Mouse (Mus musculus) spleen, adult 2 months (tissue): ENCODE data around the gene Inhba. TPM values are rescaled to one million over a fixed set of nuclear protein-coding genes. Genes with fewer than 3 reads are reported as not detected.

ENCODE experiments used
- DNase-seq, 2 experiments: peaks; one replicate each; pipeline versions ENCODE4 v3.0.0 to v3.0.0-alpha.2; 2012 to 2021; ENCODE audit warnings: low spot score in 2 of 2, low read depth in 1 of 2
- H3K27ac ChIP-seq: fragments of 200-500 bp; 2 replicates; pipeline ENCODE4 v1.5.1; 2012; ENCODE audit warnings: low read length, inconsistent platforms; ENCODE audit not compliant: insufficient read depth
- H3K27me3 ChIP-seq: fragments of 200-500 bp; 2 replicates; pipeline ENCODE4 v1.6.1; 2012; ENCODE audit warnings: mild to moderate bottlenecking, moderate library complexity, low read length, inconsistent platforms; ENCODE audit not compliant: control insufficient read depth, insufficient read depth
- H3K36me3 ChIP-seq: fragments of 200-500 bp; 2 replicates; pipeline ENCODE4 v1.6.1; 2012; ENCODE audit warnings: mild to moderate bottlenecking, low read length, inconsistent platforms; ENCODE audit not compliant: control insufficient read depth, insufficient read depth
- H3K4me1 ChIP-seq: fragments of 200-500 bp; 2 replicates; pipeline ENCODE4 v1.6.1; 2011; ENCODE audit warnings: inconsistent platforms; ENCODE audit not compliant: control insufficient read depth, insufficient read depth, insufficient read length
- H3K4me3 ChIP-seq: fragments of 200-500 bp; 2 replicates; pipeline ENCODE4 v1.5.1; 2011; ENCODE audit warnings: mild to moderate bottlenecking, inconsistent platforms; ENCODE audit not compliant: insufficient read depth, insufficient read length; ENCODE audit errors: extremely low read depth
- CTCF ChIP-seq: fragments of 200-500 bp; IDR thresholded peaks from 2 replicates; pipeline ENCODE4 v1.5.1; 2011; ENCODE audit warnings: mild to moderate bottlenecking, inconsistent platforms; ENCODE audit not compliant: insufficient read depth, insufficient read length, insufficient replicate concordance; ENCODE audit errors: extremely low read depth
- POLR2A ChIP-seq: fragments of 200-500 bp; IDR thresholded peaks from 2 replicates; pipeline ENCODE4 v1.6.1; 2011; ENCODE audit warnings: low read depth, low read length, inconsistent platforms
- WGBS: fragments of 180-500 bp; shearing (Covaris S2); methylation state at CpG from one replicate; pipeline ENCODE4 v1.1.7; 2018; 5-methylcytosine and 5-hydroxymethylcytosine counted together
- polyA plus RNA-seq: library from polyadenylated mRNA; depleted of rRNA; stranded (reverse); fragments of >200 nt; gene quantifications from 2 replicates; pipeline ENCODE4 v1.2.3, GENCODE M21; 2012

The Inhba gene
- polyA plus RNA-seq, 1 experiment = 0.26 TPM

GRCm38 (mm10) chr13:16078216-16078731 is 66.6 kb downstream of the Inhba start:
- Histone ChIP-seq H3K27me3 (no peaks in the 10 kb centered on the region), H3K4me1 (no peaks in the 10 kb centered on the region), H3K4me3 (no peak overlapping the region), H3K27ac (no peak overlapping the region), H3K36me3 (no peaks in the 10 kb centered on the region)
- 86% methylated on average over 7 of the region's 7 CpGs for WGBS
- DNase-seq = no peak
- TF ChIP-seq POLR2A = no peak

- no peak for TF ChIP-seq POLR2A
- no peak for TF ChIP-seq CTCF
- Histone ChIP-seq H3K27ac (no peak overlapping the region), H3K4me1 (no peaks in the 10 kb centered on the region), H3K4me3 (no peak overlapping the region), H3K27me3 (no peaks in the 10 kb centered on the region), H3K36me3 (no peaks in the 10 kb centered on the region)
- WGBS = 71% methylated on average over 2 of the region's 2 CpGs
- no peak for DNase-seq
Measured at GRCm38 (mm10) chr13:16080205-16080604, 68.6 kb downstream of the Inhba start.
